Mouse (Mus musculus): ENCODE data around the gene Abi1. TPM values are rescaled to one million over a fixed set of nuclear protein-coding genes. Genes with fewer than 3 reads are reported as not detected.
"Not testable (repeated sequence)": the region's sequence is repeated elsewhere in the genome, so short reads cannot be mapped to it uniquely, and the experiment has no call there.

Gene Abi1
- polyA plus RNA-seq, 1 experiment: 93.3 TPM

DNA sequence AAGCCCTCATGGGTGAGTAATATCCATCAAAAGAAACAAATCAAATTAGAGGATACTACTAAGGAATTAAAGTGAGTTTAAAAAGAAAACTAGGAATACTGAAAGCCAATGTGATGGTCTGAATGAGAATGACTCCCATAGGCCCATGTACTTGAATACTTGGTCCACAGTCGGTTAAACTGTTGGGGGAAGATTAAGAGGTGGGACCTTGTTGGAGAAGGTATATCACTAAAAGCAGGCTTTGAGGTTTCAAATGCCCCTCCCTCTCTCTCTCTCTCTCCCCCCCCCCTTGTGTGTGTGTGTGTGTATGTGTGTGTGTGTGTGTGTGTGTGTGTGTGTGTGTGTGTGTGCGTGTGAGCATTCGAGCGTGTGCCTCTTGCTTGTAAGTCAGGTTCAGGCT lies 9.4 kb downstream of the Abi1 start:
- no peak for DNase-seq (ENCODE audit: low read depth)

DNA sequence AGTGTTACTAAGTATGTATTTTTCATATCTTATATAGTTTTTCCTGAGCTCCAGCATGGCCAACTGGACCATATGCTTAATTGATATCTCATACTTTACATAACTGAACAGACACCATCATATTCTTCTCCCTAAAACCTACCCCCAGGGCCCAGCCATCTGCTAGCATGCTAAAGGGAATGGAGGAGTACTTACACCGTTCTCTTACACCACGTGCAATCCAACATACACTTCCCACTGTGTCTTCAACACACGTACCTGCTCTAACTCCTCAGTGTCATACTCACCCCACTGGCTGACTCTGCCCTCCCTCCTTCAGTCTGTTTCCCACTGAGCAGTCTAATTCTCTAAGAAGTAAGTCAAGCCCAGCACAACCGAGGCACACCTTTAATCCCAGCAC lies 11.2 kb downstream of the Abi1 start:
- no peak for DNase-seq (ENCODE audit: low read depth)

DNA sequence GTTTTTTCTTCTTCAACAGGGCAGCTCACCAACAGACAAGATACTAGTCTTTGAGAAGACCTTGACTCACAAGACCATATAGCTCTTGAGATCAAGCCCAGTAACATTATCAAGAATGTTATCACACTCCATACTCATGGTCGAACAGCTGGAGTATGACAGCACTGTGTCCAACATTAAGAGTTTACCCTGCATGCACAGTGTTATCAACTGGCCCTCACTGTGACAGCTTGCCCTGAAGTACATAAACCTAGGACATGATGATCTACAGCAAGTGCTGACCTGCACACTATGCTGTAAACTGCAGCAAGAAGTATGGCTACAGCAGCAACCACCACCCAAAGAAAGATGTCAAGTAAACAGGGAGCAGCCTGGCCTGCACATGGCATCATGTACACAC lies 13.7 kb downstream of the Abi1 start:
- DNase-seq (ENCODE audit: low read depth): no peak

DNA sequence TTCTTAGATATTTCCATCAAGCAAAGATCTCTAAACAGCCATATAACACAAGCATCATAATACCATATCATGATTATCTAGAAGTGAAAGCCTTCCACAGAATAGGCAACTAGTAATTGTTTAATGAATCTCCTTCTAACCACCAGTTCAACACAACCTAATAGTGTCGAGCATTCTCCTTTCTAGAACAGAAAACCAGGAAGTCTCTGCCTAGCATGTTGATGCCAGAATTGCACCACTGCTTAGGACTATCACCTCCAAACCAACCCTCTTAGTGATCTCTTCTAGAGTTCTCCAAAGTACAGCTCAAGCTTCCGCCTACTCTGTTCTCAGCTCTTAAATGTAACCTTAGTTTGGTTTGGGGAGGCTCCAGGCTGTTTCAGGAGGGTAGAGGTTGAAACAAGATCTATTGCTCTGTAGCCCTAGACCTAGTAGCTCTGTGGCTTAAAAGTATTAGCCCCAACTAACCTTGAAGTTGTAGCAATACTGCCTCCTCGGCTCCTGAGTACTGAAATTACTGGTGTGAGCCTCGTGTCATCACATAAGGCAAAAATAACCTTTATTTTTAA lies 16.2 kb downstream of the Abi1 start:
- DNase-seq (ENCODE audit: low read depth): peak; percentile 91

DNA sequence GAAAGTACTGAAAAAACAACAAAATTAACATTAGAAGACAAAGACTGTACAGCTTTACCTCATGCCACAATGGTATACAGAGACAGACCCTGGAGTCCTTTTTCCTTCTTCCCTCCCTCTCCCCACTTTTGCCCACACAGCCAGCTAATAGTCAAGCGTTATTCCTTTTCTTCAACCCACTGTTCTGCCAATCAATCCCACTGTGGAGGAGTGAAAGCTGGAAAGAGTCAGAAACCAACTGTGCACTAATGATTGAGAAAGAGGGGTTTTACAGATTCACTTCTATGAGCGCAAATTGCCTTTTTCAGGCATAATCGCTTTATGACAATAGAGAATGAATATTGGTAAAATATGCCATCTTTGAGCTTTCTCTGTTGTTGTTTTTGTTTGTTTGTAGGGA lies 17.0 kb downstream of the Abi1 start:
- no peak for DNase-seq (ENCODE audit: low read depth)

DNA sequence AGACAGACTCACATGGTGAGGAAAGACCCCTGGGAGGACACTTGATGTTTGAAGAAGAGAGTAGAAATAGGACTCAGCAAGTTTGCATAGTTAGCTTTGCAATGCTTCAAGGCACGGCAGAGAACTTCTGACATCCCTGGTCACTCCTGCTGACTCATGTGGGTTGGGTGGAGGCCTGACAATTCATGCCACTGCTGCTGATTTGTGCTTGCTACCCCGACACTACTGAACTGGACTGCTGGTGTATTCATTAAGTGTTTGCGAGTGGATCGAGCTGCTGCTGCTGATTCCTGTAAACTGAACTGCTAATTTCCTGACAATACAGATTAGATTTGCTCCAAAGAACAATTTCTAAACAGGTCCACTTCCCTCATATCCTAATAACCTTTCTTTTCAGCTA lies 18.3 kb downstream of the Abi1 start:
- DNase-seq (ENCODE audit: low read depth): no peak

DNA sequence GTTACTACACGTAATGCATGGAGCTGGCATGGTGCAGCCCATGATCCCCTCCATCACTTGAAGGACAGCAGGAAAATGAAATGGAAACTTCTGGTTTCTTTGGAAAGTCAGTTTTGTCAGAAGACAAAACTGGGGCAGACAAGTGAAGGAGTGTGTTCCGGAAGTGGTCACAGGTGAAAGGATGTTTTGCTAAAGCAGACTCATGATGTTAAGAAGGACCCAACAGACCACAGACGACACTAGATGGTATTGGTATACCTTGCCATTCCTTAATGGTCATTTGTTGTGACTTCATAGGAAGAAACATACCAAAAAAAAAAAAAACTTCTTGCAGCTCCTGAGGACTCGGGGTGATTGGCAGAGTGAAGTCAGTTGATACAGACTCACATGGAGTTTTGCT lies 18.7 kb downstream of the Abi1 start:
- DNase-seq (ENCODE audit: low read depth): no peak

DNA sequence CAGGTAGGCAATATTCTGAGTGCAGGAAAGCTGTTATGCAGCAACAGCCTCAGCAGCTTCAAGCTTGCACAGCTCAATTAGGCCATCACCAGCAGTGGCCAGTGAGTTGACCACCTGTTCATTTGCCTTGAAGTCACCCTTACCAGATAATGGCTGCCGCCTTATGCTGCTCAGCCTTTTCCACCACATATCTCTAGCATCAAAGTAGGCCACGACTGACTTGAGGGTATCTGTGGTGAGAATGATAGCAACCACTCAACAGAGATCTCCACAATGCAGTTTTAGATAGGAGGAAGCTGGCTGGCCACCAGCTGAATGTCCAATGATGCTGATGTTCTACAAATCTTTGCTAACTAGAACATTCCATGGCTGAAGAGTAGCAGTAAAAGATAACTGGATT lies 20.9 kb downstream of the Abi1 start:
- DNase-seq (ENCODE audit: low read depth): no peak

DNA sequence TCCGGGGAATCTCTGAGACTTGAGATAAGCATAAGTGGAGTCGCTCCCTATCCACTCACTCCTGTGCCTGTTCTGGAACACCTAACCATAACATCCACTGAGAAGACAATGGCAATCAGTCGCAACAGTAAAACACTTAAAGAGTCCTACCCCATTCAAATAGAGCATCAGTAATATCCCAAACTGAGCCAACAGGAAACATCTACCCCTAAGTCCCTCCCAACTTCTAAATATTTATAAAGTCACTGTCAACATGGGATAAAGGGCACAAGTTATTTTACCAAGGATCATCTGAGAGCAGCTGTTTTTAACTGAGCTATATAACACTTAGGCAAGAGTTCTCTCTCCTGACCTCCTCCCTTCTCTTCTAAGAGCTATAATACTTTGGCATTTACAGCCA lies 23.9 kb downstream of the Abi1 start:
- no peak for DNase-seq (ENCODE audit: low read depth)

DNA sequence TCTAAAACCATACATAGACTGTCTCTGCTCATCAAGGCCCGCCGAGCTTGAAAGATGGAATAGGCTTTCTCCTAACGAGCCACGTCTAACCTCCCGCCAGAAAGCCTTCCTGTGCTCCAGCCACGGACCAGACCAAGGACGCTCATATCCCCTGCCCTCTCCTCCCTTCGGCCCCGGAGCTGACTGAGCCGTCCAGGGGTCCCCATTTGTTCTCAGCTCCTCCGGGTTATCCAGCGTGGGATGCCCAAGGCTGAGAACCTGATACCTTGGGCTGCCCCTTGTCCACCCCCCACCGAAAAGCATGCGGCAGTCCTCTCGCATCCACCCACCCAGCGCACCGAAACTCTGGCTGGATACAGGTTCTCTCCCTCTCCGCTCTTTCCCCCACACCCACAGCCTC lies 24.7 kb downstream of the Abi1 start:
- no peak for DNase-seq (ENCODE audit: low read depth)

DNA sequence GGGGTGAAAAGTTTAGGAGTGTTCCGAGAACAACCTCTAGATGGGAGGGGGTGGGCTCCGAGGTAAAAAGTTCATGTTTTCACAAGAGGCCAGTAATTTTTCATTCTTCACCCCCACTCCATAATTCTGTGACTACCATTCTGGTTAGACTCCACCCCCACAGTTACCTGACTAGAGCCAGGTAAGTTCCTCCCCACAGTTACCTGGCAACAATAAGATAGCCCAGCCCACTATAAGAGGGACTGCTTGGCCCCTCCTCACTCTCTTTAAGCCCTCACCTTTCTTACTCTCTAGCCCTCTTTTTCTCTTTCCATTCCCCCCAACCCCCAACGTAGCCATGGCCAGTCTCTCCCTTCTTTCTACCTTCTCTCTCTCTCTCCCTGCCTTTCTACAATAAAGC lies 25.1 kb downstream of the Abi1 start:
- DNase-seq (ENCODE audit: low read depth): not testable (repeated sequence)

DNA sequence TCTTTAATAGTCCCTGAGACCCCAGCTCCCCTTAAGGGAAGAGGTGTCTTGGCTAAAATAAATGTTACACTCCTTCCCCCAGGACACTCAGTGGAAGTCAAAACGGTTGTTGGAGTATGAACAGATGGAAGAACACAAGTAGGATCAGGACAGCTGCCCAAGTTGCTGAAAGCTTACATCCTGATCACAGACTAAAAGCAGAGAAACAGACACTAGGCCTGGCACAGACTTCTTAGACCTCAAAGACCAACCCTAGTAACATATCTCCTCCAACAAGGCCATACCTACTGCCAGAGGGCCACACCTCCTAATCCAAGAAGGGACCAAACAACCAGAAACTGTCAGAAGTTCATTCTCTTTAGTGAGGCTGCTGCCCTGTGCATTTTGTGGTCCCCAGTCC lies 31.8 kb downstream of the Abi1 start:
- DNase-seq (ENCODE audit: low read depth): no peak

DNA sequence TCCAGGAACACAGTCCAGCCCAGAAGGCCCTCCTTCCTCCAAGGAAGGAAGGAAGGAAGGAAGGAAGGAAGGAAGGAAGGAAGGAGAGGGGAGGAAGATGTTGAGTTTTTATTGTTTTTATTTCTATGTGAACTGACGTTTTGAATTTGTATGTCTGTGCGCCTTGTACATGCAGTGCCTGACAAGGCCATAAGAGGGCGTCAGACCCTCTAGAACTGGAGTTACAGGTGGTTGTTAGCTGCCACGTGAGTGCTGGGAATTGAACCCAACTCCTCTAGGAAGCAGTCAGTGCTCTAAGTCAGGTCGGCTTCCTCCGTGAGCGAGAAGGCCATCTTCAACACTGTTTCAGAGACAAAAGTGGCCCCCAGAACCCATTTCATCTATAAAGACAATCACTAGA lies 32.5 kb downstream of the Abi1 start:
- DNase-seq (ENCODE audit: low read depth): no peak

DNA sequence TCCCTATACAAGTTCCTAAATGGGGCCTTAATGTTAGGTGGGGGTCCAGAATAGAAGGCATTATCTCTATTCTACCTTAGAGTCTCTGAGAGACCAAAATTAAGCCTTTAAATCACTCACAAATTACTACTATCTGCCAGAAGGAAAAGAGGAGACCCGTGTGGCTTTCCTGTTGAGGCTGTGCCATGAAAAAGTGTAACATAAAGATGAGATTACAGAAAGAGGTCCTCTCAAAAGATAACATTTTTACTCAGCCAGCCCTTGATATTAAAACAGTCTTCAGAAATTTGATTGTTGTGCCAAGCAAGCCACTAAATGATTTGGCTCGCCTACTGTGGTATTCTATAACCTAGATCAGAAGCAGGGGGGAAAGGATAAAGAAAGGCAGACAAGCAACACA lies 32.9 kb downstream of the Abi1 start:
- no peak for DNase-seq (ENCODE audit: low read depth)

DNA sequence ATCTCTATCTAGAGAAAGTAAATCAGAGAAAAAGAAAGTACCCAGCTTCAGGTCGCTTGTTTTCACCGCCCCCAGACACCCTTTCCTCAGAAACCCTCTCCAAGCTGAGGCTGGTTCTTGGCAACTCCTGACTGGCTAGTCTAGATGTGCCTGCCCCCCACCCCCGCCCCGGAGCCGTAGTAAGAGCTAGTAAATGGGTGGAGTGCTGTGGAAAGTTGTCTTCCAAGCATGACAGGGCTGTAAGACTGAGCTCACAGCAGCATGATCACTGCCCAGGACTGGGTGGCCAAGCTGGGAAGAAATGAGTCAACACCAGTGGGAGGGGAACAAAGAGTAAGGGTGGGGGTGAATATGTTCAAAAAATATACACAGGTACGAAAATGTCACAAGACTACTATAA lies 33.8 kb downstream of the Abi1 start:
- no peak for DNase-seq (ENCODE audit: low read depth)

DNA sequence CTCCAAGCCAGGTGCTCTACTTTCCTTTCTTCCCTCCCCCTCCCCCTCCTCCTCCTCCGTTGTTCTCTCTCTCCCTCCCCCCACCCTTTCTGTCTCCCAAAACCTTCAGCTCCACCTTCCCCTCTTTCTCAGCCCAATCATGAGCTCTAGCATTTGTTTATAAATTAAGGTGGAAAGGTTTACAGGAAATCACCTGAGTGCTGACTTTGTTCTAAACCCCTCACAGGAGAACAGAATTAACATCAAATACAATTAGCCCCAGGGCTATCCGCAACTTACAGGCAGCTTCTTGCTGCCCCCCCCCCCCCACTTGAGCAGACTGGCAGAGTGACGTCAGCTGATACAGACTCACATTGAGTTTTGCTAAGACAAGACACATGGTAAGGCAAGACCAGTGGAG lies 37.4 kb downstream of the Abi1 start:
- DNase-seq (ENCODE audit: low read depth): no peak

DNA sequence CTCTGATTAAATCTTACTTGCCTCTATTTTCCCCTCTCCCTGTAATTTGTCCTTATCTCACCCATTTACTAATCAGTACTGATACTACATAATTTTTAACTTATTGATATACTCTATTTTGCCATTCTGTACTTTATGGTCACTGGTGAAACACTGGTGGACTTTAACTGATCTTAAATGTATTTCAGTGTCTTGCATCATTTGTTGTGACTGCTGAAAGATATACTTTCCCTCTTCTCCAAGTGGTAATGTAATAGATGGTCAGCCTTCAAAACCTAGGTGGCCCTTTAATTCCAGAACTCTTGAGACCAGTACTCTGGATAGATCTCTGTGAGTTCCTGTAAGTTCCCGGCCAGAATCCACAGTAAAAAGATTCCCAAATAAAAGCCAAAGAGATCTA lies 40.4 kb downstream of the Abi1 start:
- DNase-seq (ENCODE audit: low read depth): no peak

DNA sequence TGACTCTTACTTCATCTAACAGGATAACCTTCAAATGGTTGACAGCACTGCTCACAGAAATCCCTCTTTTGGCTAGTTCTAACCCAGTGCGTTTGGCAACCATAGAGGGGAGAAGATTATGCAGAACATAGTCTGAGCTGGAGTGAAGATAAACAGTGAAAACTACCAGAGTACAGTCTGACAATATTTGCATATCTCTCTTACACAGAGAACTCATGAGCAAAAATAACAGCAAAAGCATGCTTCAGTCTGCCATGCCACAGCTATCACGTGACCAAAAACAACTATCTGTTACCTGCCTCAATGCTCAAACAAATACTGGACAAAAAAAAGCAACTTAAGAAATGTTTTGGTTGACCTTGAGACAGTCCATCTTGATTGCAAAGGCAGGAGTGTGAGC lies 41.2 kb downstream of the Abi1 start:
- no peak for DNase-seq (ENCODE audit: low read depth)

DNA sequence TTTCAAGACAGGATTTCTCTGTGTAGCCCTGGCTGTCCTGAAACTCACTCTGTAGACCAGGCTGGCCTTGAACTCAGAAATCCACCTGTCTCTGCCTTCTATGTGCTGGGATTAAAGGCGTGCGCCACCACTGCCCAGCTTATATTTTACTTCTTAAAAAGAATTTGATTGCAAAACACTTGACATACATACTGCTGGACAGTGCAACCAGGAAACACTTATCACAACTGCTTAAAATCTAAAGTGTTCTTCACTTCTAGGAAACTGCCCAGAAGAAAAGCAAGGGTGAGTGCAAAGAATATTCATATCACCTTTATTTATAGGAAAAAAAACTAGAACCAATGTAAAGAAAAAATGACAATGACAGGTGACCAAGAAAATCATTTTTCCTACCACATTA lies 42.0 kb downstream of the Abi1 start:
- no peak for DNase-seq (ENCODE audit: low read depth)

DNA sequence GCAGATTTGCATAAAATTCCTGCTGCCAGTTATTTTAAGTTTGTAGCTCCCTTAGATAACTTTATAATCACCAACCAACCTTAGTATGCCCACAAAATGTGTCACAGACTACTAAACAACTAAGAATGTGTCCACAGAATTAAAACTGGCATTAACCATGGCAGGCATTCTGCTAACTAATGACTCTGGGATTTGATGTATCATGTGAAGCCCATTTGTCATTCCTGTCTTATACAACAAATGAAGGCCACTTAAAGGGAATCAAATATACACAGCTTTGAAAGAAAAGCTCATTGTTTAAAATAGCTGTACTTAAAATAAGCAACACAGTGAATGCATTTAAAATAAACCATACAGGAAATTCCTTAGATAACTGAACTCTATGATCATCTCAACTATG lies 44.0 kb downstream of the Abi1 start:
- no peak for DNase-seq (ENCODE audit: low read depth)

DNA sequence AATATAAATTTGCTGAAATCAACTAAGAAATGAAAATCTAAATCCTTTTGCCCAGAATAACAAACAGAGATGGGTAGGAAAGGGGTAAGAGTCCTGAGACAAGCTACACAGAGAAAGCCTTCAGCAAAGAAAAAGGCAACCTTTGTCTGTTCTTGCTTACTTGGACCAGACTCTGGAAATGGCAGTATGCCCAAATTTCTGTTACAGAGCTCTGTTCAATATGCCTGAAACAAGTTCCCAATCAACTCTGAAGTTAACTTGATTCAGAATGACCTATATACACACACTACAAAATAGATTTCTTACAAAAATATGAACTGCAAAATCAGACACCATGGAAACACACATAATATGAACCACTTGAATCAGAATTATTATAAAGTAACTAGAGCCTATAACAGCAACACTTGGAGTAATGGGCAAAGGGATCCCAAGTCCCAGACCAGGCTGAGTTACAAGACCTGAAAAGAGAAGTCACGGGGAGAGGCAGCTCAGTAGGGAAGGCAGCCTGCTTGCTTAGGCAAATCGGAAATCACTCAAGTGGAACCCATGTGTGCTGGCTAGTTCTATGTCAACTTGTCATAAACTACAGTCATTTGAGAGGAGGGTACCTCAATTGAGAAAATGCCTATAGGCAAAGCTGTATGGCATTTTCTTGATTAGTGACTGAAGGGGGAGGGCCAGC lies 53.9 kb downstream of the Abi1 start:
- DNase-seq (ENCODE audit: low read depth): no peak

DNA sequence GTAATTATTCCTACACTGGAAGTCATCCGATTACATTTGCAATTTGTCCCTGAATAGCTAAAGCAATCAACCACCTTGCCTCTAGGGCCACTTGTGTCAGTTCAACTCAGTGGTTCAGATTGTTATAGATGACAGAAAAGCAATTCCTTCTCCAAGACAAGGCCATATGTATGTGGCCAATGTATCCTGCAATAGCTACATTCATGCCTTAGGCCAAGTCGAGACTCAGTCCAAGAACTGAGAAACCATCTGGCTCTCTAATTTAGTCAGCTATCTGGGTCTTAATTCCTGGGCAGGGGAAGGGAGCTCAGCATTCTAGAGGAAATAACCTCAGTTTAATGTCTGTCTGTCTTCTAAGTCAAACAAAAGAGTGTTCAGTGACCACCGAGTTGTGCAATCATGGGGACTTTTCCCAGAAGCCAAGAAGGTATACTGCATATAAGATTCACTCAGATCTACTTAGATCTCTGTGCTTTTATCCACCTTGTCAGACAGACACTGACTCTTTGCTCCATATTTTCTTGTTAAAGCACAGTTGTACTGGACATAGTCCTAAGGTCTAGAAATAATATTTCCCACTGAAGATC lies 62.6 kb downstream of the Abi1 start:
- peak; percentile 34 for DNase-seq (ENCODE audit: low read depth)

DNA sequence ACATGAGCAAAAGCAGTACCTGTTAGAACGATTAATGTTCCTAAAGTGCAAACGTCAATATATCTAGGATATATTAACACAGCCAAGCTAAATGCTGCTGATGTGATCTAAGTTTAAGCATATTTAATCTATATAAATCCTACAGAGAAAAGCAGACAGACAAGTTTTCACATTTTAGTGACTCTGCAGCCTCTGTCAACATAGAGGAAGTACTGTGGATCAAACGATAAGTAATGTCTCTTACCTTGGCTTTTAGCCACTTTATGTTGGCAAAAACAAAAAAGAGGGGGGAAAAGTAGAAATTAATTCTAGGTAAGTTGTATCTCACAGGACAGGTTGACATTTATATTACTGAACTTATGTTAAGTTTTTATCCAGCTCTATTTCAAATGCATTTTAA lies 77.1 kb downstream of the Abi1 start:
- DNase-seq (ENCODE audit: low read depth): no peak

DNA sequence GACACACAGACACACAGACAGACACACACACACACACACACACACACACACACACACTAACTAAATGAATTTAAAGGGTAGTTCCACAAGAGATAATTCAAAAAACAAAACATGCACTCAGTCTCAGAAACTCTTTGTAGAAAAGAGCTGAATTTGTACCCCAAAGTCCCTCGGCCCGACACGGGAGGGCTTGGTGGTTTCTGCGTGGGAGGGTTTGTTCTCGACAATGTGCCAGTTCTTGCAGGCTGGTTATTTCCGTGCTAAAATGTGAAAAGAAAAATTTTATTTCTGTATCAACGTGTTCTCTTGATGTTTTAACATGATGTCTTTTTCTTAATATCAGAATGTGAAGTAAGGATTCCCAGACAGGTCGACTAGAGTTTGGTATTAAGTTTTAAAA lies 77.8 kb downstream of the Abi1 start:
- DNase-seq (ENCODE audit: low read depth): no peak

Measured in gonadal fat pad, adult 2 months (tissue).